13 mouse cellular contexts compared by ENCODE assay signal in genomic region chr9:99390716-99391115, GRCm38 (mm10). TPM values are rescaled to one million over a fixed set of nuclear protein-coding genes. Genes with fewer than 3 reads are reported as not detected.
"Had no signal": no experiment of that assay in that cellular context is flagged by ENCODE, and none has a peak within 500 bp of the region (broad histone marks: within the 10 kb centered on the region; RNA-seq: fewer than 3 reads in every experiment).

No protein-coding gene starts in this region.

- ATAC-seq: intestine, embryonic 16.5 days; midbrain, embryonic 13.5 days had no signal

- H3K4me3 ChIP-seq: kidney, embryonic 15.5 days; limb, embryonic 12.5 days; liver, embryonic 15.5 days; lung, embryonic 15.5 days; megakaryocyte, embryonic 14.5 days; midbrain, embryonic 13.5 days had no signal

- H3K36me3 ChIP-seq: liver, embryonic 15.5 days; lung, embryonic 15.5 days had no signal

- H3K27ac ChIP-seq: kidney, embryonic 15.5 days; limb, embryonic 12.5 days; liver, embryonic 15.5 days; lung, embryonic 15.5 days; macrophage; midbrain, embryonic 13.5 days had no signal

- H3K9ac ChIP-seq: kidney, embryonic 15.5 days; limb, embryonic 12.5 days; liver, embryonic 15.5 days; lung, embryonic 15.5 days; midbrain, embryonic 13.5 days had no signal

- H3K27me3 ChIP-seq: kidney, embryonic 15.5 days; limb, embryonic 12.5 days; liver, embryonic 15.5 days; lung, embryonic 15.5 days; midbrain, embryonic 13.5 days had no signal

- H3K4me1 ChIP-seq: lung, embryonic 15.5 days; megakaryocyte, embryonic 14.5 days; midbrain, embryonic 13.5 days had no signal

- H3K4me2 ChIP-seq: kidney, embryonic 15.5 days; limb, embryonic 12.5 days; liver, embryonic 15.5 days; lung, embryonic 15.5 days; midbrain, embryonic 13.5 days had no signal

- DNase-seq: layer of hippocampus, postnatal 36 days; lung, postnatal 14 days; right cerebral cortex, adult 18-20 months; right cerebral cortex, postnatal 25 days; thymus, postnatal 36 days had no signal

- H3K9me3 ChIP-seq: kidney, embryonic 15.5 days; limb, embryonic 12.5 days; liver, embryonic 15.5 days; lung, embryonic 15.5 days; megakaryocyte, embryonic 14.5 days; midbrain, embryonic 13.5 days had no signal

RNA-seq across cellular contexts. Expression of gene Esyt3, which starts 32.4 kb away (rescaled TPM):
- polyA plus RNA-seq: macrophage had no signal
